ENCODE assay signal across 11 mouse cellular contexts in genomic region chr13:102153785-102154608, GRCm38 (mm10).
DNase-seq lines count a peak whose midpoint lies in the region; ATAC-seq and TF ChIP-seq lines count a peak whose summit lies in the region.
"Had no signal": no experiment of that assay in that cellular context is flagged by ENCODE, and none has a peak within 500 bp of the region (broad histone marks: within the 10 kb centered on the region; RNA-seq: fewer than 3 reads in every experiment).

No protein-coding gene starts in this region.

- no peak overlapping the region for H3K4me3 ChIP-seq in embryonic facial prominence, embryonic 14.5 days (ENCODE audit: low read depth, low read length)
- no peak overlapping the region for H3K4me3 ChIP-seq in kidney, adult 2 months (ENCODE audit: insufficient read depth, low read depth, low read length)
- no peak overlapping the region for H3K4me3 ChIP-seq in midbrain, embryonic 14.5 days (replicated peaks; ENCODE audit: low read depth, low read length)

- no peak overlapping the region for H3K27ac ChIP-seq in embryonic facial prominence, embryonic 14.5 days (replicated peaks; ENCODE audit: low read depth, low read length)
- H3K27ac ChIP-seq in kidney, adult 2 months (ENCODE audit: insufficient read depth, low read depth, low read length), result no peak overlapping the region
- H3K27ac ChIP-seq in midbrain, embryonic 14.5 days (replicated peaks; ENCODE audit: low read depth, low read length), result no peak overlapping the region

- peak; percentile 7 for DNase-seq in heart, adult 8-10 months (ENCODE audit: low spot score)
- DNase-seq in heart, adult 9 months (ENCODE audit: low spot score in 2 of 2), result no peak
- peak; percentile 51 for DNase-seq in embryonic facial prominence, embryonic 14.5 days (ENCODE audit: low spot score)
- DNase-seq in kidney, adult 2 months, result peak; percentile 46
- DNase-seq in midbrain, embryonic 14.5 days, result peak; percentile 50
- no peak for DNase-seq in layer of hippocampus, adult 9-10 months (ENCODE audit: low spot score)
- DNase-seq in left cerebral cortex, postnatal 14 days (ENCODE audit: low spot score in 2 of 2), result no peak
- DNase-seq in c-Kit-positive CD71-positive TER-119-positive erythroid progenitor cells, embryonic 14.5 days (ENCODE audit: low spot score), result no peak
- DNase-seq: cerebellum, postnatal 25 days had no signal

- no peak overlapping the region for H3K9ac ChIP-seq in embryonic facial prominence, embryonic 14.5 days (ENCODE audit: low read depth, low read length)
- H3K9ac ChIP-seq in midbrain, embryonic 14.5 days (replicated peaks; ENCODE audit: low read length), result no peak overlapping the region

- no peaks in the 10 kb centered on the region for H3K9me3 ChIP-seq in embryonic facial prominence, embryonic 14.5 days (ENCODE audit: control insufficient read depth, low read length)
- H3K9me3 ChIP-seq in midbrain, embryonic 14.5 days (ENCODE audit: control insufficient read depth, low read length), result no peaks in the 10 kb centered on the region

- TF ChIP-seq POLR2A in kidney, adult 2 months (IDR thresholded peaks at IDR 0.05; ENCODE audit: low read depth, low read length), result no peak

- intact Hi-C loops in left cerebral cortex, postnatal 14 days (cut with DNase I), result no loop called here

- WGBS in embryonic facial prominence, embryonic 14.5 days, result 25% methylated on average over 5 of the region's 5 CpGs
- 46% methylated on average over 5 of the region's 5 CpGs for WGBS in kidney, adult 2 months
- whole genome bisulfite sequencing in midbrain, embryonic 14.5 days, result 45% methylated on average over 5 of the region's 5 CpGs

- H3K36me3 ChIP-seq in embryonic facial prominence, embryonic 14.5 days (ENCODE audit: control insufficient read depth, insufficient read depth, low read length), result no peaks in the 10 kb centered on the region
- no peaks in the 10 kb centered on the region for H3K36me3 ChIP-seq in kidney, adult 2 months (ENCODE audit: control insufficient read depth, insufficient read depth, low read length)
- no peaks in the 10 kb centered on the region for H3K36me3 ChIP-seq in midbrain, embryonic 14.5 days (ENCODE audit: control insufficient read depth, insufficient read depth, low read length)

- no peaks in the 10 kb centered on the region for H3K27me3 ChIP-seq in embryonic facial prominence, embryonic 14.5 days (replicated peaks; ENCODE audit: control insufficient read depth, insufficient read depth, low read length)
- no peaks in the 10 kb centered on the region for H3K27me3 ChIP-seq in kidney, adult 2 months (replicated peaks; ENCODE audit: control insufficient read depth, insufficient read depth, low read length)
- H3K27me3 ChIP-seq in midbrain, embryonic 14.5 days (ENCODE audit: control insufficient read depth, insufficient read depth, low read length), result no peaks in the 10 kb centered on the region

- no peak overlapping the region for H3K4me2 ChIP-seq in embryonic facial prominence, embryonic 14.5 days (ENCODE audit: low read depth, low read length)
- H3K4me2 ChIP-seq in midbrain, embryonic 14.5 days (ENCODE audit: low read length), result 0 out of 2 replicates have a peak overlapping the region, but pooled peaks have one; percentile 15
- H3K4me2 ChIP-seq: liver, embryonic 11.5 days had no signal

- no peak for TF ChIP-seq CTCF in kidney, adult 2 months (conservative IDR thresholded peaks at IDR 0.05; ENCODE audit: insufficient read depth, insufficient read length, low read depth, low read length)

- H3K4me1 ChIP-seq in embryonic facial prominence, embryonic 14.5 days (ENCODE audit: control insufficient read depth, insufficient read depth, low read length), result no peaks in the 10 kb centered on the region
- no peaks in the 10 kb centered on the region for H3K4me1 ChIP-seq in kidney, adult 2 months (ENCODE audit: control insufficient read depth, insufficient read depth, low read length)
- peaks cover 8% of the 10 kb centered on the region; the same call in 1 of the 2 replicates for H3K4me1 ChIP-seq in midbrain, embryonic 14.5 days (ENCODE audit: control insufficient read depth, insufficient read depth, low read length)

- 0 out of 2 replicates have a peak, but pooled peaks have one; percentile 37 for ATAC-seq in embryonic facial prominence, embryonic 14.5 days (ENCODE audit: low read depth)
- ATAC-seq in midbrain, embryonic 14.5 days (ENCODE audit: low FRiP score, low TSS enrichment), result peak; percentile 48; the same call in 1 of the 2 replicates
- ATAC-seq: CD4-positive, CD25-positive, alpha-beta regulatory T cell, adult 4 months had no signal

Comparison
In these comparisons a context has a peak if more than half of its experiments do, and no peak if none do; other contexts are left out.
1. DNase-seq: peak in heart, adult 8-10 months (single experiment), embryonic facial prominence, embryonic 14.5 days (single experiment), kidney, adult 2 months (single experiment) and midbrain, embryonic 14.5 days (single experiment); none in heart, adult 9 months (0 of 2), layer of hippocampus, adult 9-10 months (single experiment), left cerebral cortex, postnatal 14 days (0 of 2) and c-Kit-positive CD71-positive TER-119-positive erythroid progenitor cells, embryonic 14.5 days (single experiment).